Mouse (Mus musculus) urinary bladder, postnatal 36 days (tissue): Measurements from ENCODE around the gene Alox12e.
A peak's percentile ranks its signal among the peaks of the same experiment; 100 is the strongest.

Source experiments
- DNase-seq, 2 experiments: peaks; one replicate each; pipeline ENCODE4 v3.0.0; 2022; ENCODE audit warnings: low spot score in 2 of 2, mixed read lengths in 1 of 2

Gene Alox12e

GRCm38 (mm10) chr11:70285686-70286085 is 36.7 kb downstream of the Alox12e start:
- DNase-seq, result no peak

DNA sequence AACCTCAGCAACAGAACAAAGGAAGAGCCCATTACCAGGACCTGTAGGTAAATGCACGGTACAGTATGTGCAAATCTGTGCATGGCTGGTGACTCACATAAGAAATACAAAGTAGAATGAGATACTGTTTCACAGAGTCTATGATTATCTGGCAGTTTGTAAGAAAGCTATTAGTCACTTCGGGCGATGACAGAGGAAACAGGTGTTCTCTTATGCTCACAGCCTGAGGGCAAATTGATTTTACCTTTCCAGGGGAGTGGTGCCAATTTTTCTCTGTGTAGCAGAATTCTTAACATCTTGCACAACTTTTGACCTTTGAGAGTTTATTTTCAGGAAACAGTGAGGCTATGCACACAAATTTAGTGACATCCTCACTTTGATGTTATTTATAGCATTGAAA is 37.7 kb downstream of the Alox12e start:
- DNase-seq, result no peak

DNA sequence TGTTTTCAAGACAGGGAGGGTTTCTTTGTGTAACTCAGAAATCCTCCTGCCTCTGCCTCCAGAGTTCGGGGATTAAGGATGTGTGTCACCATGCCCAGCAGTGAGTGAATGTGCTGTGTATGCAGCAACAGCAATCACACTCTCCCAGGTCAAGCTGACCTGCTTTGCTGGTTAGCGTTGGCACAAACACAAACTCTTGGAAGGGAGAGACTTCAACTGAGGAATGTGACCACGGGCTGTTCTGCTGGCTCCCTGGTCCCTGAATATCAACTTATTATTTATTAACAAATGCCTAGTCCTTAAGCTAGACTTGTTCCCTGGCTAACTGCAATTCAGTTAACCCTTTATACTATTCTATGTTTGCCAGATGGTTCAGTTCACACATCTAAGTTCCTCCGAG is 38.8 kb downstream of the Alox12e start:
- no peak for DNase-seq

- DNase-seq, result peak in 1 of 2 experiments; percentile 16
Observed at GRCm38 (mm10) chr11:70280441-70280840, 42.0 kb downstream of the Alox12e start.

GRCm38 (mm10) chr11:70278961-70279360 is 43.5 kb downstream of the Alox12e start:
- no peak for DNase-seq

- no peak for DNase-seq
Observed at GRCm38 (mm10) chr11:70271641-70272040, 50.8 kb downstream of the Alox12e start.

- DNase-seq, result no peak
Observed at GRCm38 (mm10) chr11:70266405-70266804, 56.0 kb downstream of the Alox12e start.

DNA sequence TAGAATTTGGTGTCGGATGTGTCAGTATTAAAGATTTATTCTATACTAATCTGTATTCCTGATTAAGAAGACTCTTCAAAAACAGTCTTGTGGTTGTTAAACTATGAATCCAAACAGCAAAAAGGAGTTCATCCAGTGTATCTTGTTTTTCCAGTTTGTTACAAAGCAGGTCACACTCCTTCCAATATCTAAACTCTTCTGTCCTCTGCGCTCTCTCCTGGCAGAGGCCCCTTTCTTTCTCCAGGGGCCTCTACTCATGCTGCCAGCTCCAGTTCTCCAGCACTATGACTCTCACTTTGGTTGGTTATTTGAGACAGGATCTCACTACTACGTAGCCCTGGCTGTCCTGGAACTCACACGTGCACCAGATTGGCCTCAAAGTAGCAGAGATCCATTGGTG is 56.6 kb downstream of the Alox12e start:
- DNase-seq, result no peak
